Mouse (Mus musculus): ENCODE measurements at regions not wholly inside any gene's neighbourhood (a gene's known extent, or its start where the extent isn't known, plus 50 kb on each side); places are given as distances from the start of the nearest gene placed in this dataset.

GRCm38 (mm10) chr7:125104011-125104410, 340.5 kb upstream of the Kdm8 start:
- TF ChIP-seq POLR2A (IDR thresholded peaks at IDR 0.05; ENCODE audit: extremely low read depth, insufficient read depth, low read length) = no peak
- no peak for TF ChIP-seq CTCF (IDR thresholded peaks at IDR 0.05; ENCODE audit: extremely low read depth, insufficient read depth, low read length)

All from cortical plate, adult 2 months (tissue).